Mouse (Mus musculus) kidney, postnatal 0 days (tissue): ENCODE results near the gene Ppp1r9a. TPM values are rescaled to one million over a fixed set of nuclear protein-coding genes. Genes with fewer than 3 reads are reported as not detected.

Experiments used
- ATAC-seq: fragments of 200-750 bp; cut with Nextera tagmentation; replicated peaks from 2 replicates; pipeline ENCODE4 v1.8.0; 2017; ENCODE audit warnings: low read depth, moderate number of reproducible peaks, moderate TSS enrichment, moderate library complexity; ENCODE audit not compliant: low FRiP score
- DNase-seq: peaks from one replicate; pipeline ENCODE4 v3.0.0-alpha.2; 2016; ENCODE audit warnings: low spot score
- H3K27ac ChIP-seq: fragments of 300-500 bp; sonication (generic); 2 replicates; pipeline ENCODE4 v1.5.1; 2014; ENCODE audit warnings: mild to moderate bottlenecking
- H3K27me3 ChIP-seq: fragments of 300-500 bp; sonication (generic); 2 replicates; pipeline ENCODE4 v1.6.1; 2014; ENCODE audit warnings: low read length, mixed read lengths; ENCODE audit not compliant: insufficient read depth
- H3K36me3 ChIP-seq: fragments of 300-500 bp; sonication (generic); 2 replicates; pipeline ENCODE4 v1.6.1; 2014; ENCODE audit warnings: low read length, mixed read lengths; ENCODE audit not compliant: insufficient read depth
- H3K4me1 ChIP-seq: fragments of 300-500 bp; sonication (generic); replicated peaks from 2 replicates; pipeline ENCODE4 v1.6.1; 2014; ENCODE audit warnings: antibody characterized with exemption, low read length, mixed read lengths; ENCODE audit not compliant: insufficient read depth
- H3K4me2 ChIP-seq: fragments of 300-500 bp; sonication (generic); 2 replicates; pipeline ENCODE4 v1.6.1; 2014; ENCODE audit warnings: mild to moderate bottlenecking, low read length, moderate library complexity, mixed read lengths
- H3K4me3 ChIP-seq: fragments of 300-500 bp; sonication (generic); replicated peaks from 2 replicates; pipeline ENCODE4 v1.5.1; 2014; ENCODE audit warnings: low read depth, low read length
- H3K9ac ChIP-seq: fragments of 300-500 bp; sonication (generic); 2 replicates; pipeline ENCODE4 v1.6.1; 2014; ENCODE audit warnings: low read depth, low read length
- H3K9me3 ChIP-seq: fragments of 300-500 bp; sonication (generic); replicated peaks from 2 replicates; pipeline ENCODE4 v1.6.1; 2016; ENCODE audit warnings: low read length, inconsistent platforms, mixed read lengths
- CTCF ChIP-seq: IDR thresholded peaks from 2 replicates; pipeline ENCODE4 v1.5.1; 2016; ENCODE audit warnings: antibody characterized with exemption, low read depth, mild to moderate bottlenecking, moderate library complexity
- WGBS: fragments of 180-500 bp; shearing (Covaris S2); extraction: QIAGEN DNeasy Blood & Tissue Kit; methylation state at CpG from one replicate; pipeline ENCODE4 v1.1.7; 2014; 5-methylcytosine and 5-hydroxymethylcytosine counted together
- polyA plus RNA-seq: library from polyadenylated mRNA; unstranded; fragments of >200 nt; fragmentation: Nextera tagmentation; extraction: Ambion mirVana; gene quantifications from 2 replicates; pipeline ENCODE4 v1.2.1, GENCODE M21; 2015

Gene Ppp1r9a
- polyA plus RNA-seq, 1 experiment from 2014 or later, result 8.2 TPM

GRCm38 (mm10) chr6:5008166-5008565 lies 105.4 kb downstream of the Ppp1r9a start:
- no peak overlapping the region for H3K4me3 ChIP-seq
- no peak overlapping the region for H3K27ac ChIP-seq
- no peaks in the 10 kb centered on the region; the same call in 1 of the 2 replicates for H3K4me1 ChIP-seq
- no peaks in the 10 kb centered on the region for H3K9me3 ChIP-seq
- no peaks in the 10 kb centered on the region for H3K36me3 ChIP-seq
- ATAC-seq (no peak), DNase-seq (no peak)
- H3K27me3 ChIP-seq, result no peaks in the 10 kb centered on the region
- H3K4me2 ChIP-seq, result peak overlapping the region; percentile 25; the same call in 1 of the 2 replicates
- H3K9ac ChIP-seq, result no peak overlapping the region
- WGBS, result 65% methylated on average over 2 of the region's 2 CpGs
- TF ChIP-seq CTCF, result no peak

- WGBS, result 45% methylated on average over 15 of the region's 15 CpGs
- DNase-seq (no peak), ATAC-seq (no peak)
- H3K36me3 ChIP-seq, result no peaks in the 10 kb centered on the region
- H3K4me3 ChIP-seq, result no peak overlapping the region
- 0 out of 2 replicates have a peak overlapping the region, but pooled peaks have one; percentile 8 for H3K9ac ChIP-seq
- H3K27me3 ChIP-seq, result no peaks in the 10 kb centered on the region
- H3K27ac ChIP-seq, result no peak overlapping the region
- no peaks in the 10 kb centered on the region; the same call in 1 of the 2 replicates for H3K4me1 ChIP-seq
- no peak for TF ChIP-seq CTCF
- no peaks in the 10 kb centered on the region for H3K9me3 ChIP-seq
- H3K4me2 ChIP-seq, result peak overlapping the region; percentile 25; the same call in 1 of the 2 replicates
Measured at GRCm38 (mm10) chr6:5008603-5009002, 105.9 kb downstream of the Ppp1r9a start.

- H3K9me3 ChIP-seq, result no peaks in the 10 kb centered on the region
- DNase-seq, result no peak
- H3K36me3 ChIP-seq, result no peaks in the 10 kb centered on the region
- no peaks in the 10 kb centered on the region for H3K27me3 ChIP-seq
- H3K4me2 ChIP-seq, result no peak overlapping the region
- 44% methylated on average over 11 of the region's 11 CpGs for WGBS
- ATAC-seq, result peak; percentile 47; the same call in 1 of the 2 replicates
- no peak overlapping the region for H3K9ac ChIP-seq
- TF ChIP-seq CTCF, result no peak
- H3K4me3 ChIP-seq, result no peak overlapping the region
- no peaks in the 10 kb centered on the region; the same call in 1 of the 2 replicates for H3K4me1 ChIP-seq
- H3K27ac ChIP-seq, result no peak overlapping the region; the same call in 1 of the 2 replicates
Measured at GRCm38 (mm10) chr6:5010553-5011416, 108.1 kb downstream of the Ppp1r9a start.

- H3K4me3 ChIP-seq, result no peak overlapping the region
Measured at GRCm38 (mm10) chr6:5012794-5013193, 110.1 kb downstream of the Ppp1r9a start.

GRCm38 (mm10) chr6:5014567-5014966 lies 111.8 kb downstream of the Ppp1r9a start:
- Histone ChIP-seq H3K9me3 (no peaks in the 10 kb centered on the region), H3K9ac (no peak overlapping the region), H3K4me1 (peaks cover 5% of the 10 kb centered on the region; the same call in 1 of the 2 replicates), H3K27ac (no peak overlapping the region), H3K27me3 (no peaks in the 10 kb centered on the region), H3K4me2 (no peak overlapping the region), H3K4me3 (no peak overlapping the region), H3K36me3 (no peaks in the 10 kb centered on the region)
- TF ChIP-seq CTCF, result no peak
- DNase-seq (no peak), ATAC-seq (no peak)
- 69% methylated on average over 6 of the region's 6 CpGs for WGBS

More at GRCm38 (mm10) chr6:5012794-5013193, 110.1 kb downstream of the Ppp1r9a start:
- Histone ChIP-seq H3K9ac (no peak overlapping the region), H3K4me2 (no peak overlapping the region), H3K4me1 (no peaks in the 10 kb centered on the region; the same call in 1 of the 2 replicates), H3K27ac (no peak overlapping the region), H3K9me3 (no peaks in the 10 kb centered on the region), H3K36me3 (no peaks in the 10 kb centered on the region), H3K27me3 (no peaks in the 10 kb centered on the region)
- ATAC-seq (no peak), DNase-seq (no peak)
- 79% methylated on average over 4 of the region's 4 CpGs for WGBS
- no peak for TF ChIP-seq CTCF

- Histone ChIP-seq H3K27me3 (no peaks in the 10 kb centered on the region), H3K9me3 (no peaks in the 10 kb centered on the region), H3K27ac (no peak overlapping the region), H3K4me2 (no peak overlapping the region), H3K9ac (no peak overlapping the region), H3K4me1 (peaks cover 5% of the 10 kb centered on the region; the same call in 1 of the 2 replicates), H3K4me3 (no peak overlapping the region), H3K36me3 (no peaks in the 10 kb centered on the region)
- TF ChIP-seq CTCF, result no peak
- ATAC-seq (no peak), DNase-seq (no peak)
- WGBS, result 88% methylated on average over 2 of the region's 2 CpGs
Measured at GRCm38 (mm10) chr6:5015173-5015572, 112.5 kb downstream of the Ppp1r9a start.
